13 mouse cellular contexts compared by ENCODE assay signal in genomic region chr2:164150086-164150760, GRCm38 (mm10). TPM values are rescaled to one million over a fixed set of nuclear protein-coding genes. Genes with fewer than 3 reads are reported as not detected.
A peak's percentile ranks its signal among the peaks of the same experiment; 100 is the strongest.
DNase-seq lines count a peak whose midpoint lies in the region; ATAC-seq and TF ChIP-seq lines count a peak whose summit lies in the region.
"Had no signal": no experiment of that assay in that cellular context is flagged by ENCODE, and none has a peak within 500 bp of the region (broad histone marks: within the 10 kb centered on the region; RNA-seq: fewer than 3 reads in every experiment).

No protein-coding gene starts in this region.

- no peaks in the 10 kb centered on the region for H3K27me3 ChIP-seq in heart, embryonic 10.5 days (ENCODE audit: insufficient read depth, poor library complexity, severe bottlenecking)
- no peaks in the 10 kb centered on the region for H3K27me3 ChIP-seq in heart, adult 2 months (ENCODE audit: control insufficient read depth, insufficient read depth, low read length)
- H3K27me3 ChIP-seq in lung, embryonic 14.5 days (ENCODE audit: insufficient read depth, low read length), result no peaks in the 10 kb centered on the region
- no peaks in the 10 kb centered on the region for H3K27me3 ChIP-seq in neural tube, embryonic 15.5 days (replicated peaks)
- H3K27me3 ChIP-seq in forebrain, embryonic 10.5 days (ENCODE audit: poor library complexity, severe bottlenecking), result no peaks in the 10 kb centered on the region

- peaks cover 22% of the 10 kb centered on the region for H3K36me3 ChIP-seq in heart, embryonic 10.5 days
- no peaks in the 10 kb centered on the region for H3K36me3 ChIP-seq in heart, adult 2 months (ENCODE audit: control insufficient read depth, insufficient read depth, low read length)
- peaks cover 22% of the 10 kb centered on the region for H3K36me3 ChIP-seq in lung, embryonic 14.5 days (ENCODE audit: insufficient read depth)
- H3K36me3 ChIP-seq in neural tube, embryonic 15.5 days, result peaks cover 29% of the 10 kb centered on the region
- peaks cover 55% of the 10 kb centered on the region for H3K36me3 ChIP-seq in forebrain, embryonic 10.5 days (replicated peaks)

- no peak for TF ChIP-seq POLR2A in heart, adult 2 months (IDR thresholded peaks at IDR 0.05; ENCODE audit: insufficient read depth, low read depth, low read length)

- H3K9ac ChIP-seq in heart, adult 2 months (ENCODE audit: low read depth, low read length), result no peak overlapping the region
- no peak overlapping the region for H3K9ac ChIP-seq in lung, embryonic 14.5 days
- no peak overlapping the region for H3K9ac ChIP-seq in neural tube, embryonic 15.5 days (replicated peaks)

- peaks cover 15% of the 10 kb centered on the region for H3K4me1 ChIP-seq in heart, embryonic 10.5 days
- H3K4me1 ChIP-seq in heart, adult 2 months (ENCODE audit: control insufficient read depth, insufficient read depth, low read length), result no peaks in the 10 kb centered on the region
- no peaks in the 10 kb centered on the region for H3K4me1 ChIP-seq in lung, embryonic 14.5 days (ENCODE audit: insufficient read depth)
- peaks cover 3% of the 10 kb centered on the region; the same call in 1 of the 2 replicates for H3K4me1 ChIP-seq in neural tube, embryonic 15.5 days
- H3K4me1 ChIP-seq in forebrain, embryonic 10.5 days, result peaks cover 11% of the 10 kb centered on the region; the same call in 1 of the 2 replicates

- no peak for TF ChIP-seq CTCF in heart, adult 2 months (IDR thresholded peaks at IDR 0.05)
- TF ChIP-seq CTCF in lung, embryonic 14.5 days (IDR thresholded peaks at IDR 0.05; ENCODE audit: low read depth), result no peak

- no peak for ATAC-seq in lung, embryonic 14.5 days (ENCODE audit: insufficient read depth)
- ATAC-seq in neural tube, embryonic 15.5 days (ENCODE audit: low FRiP score), result no peak

- H3K4me3 ChIP-seq in heart, embryonic 10.5 days, result no peak overlapping the region
- H3K4me3 ChIP-seq in heart, adult 2 months, result no peak overlapping the region
- H3K4me3 ChIP-seq in lung, embryonic 14.5 days (ENCODE audit: low read depth, low read length), result no peak overlapping the region
- no peak overlapping the region for H3K4me3 ChIP-seq in neural tube, embryonic 15.5 days (replicated peaks)
- no peak overlapping the region for H3K4me3 ChIP-seq in forebrain, embryonic 10.5 days

- H3K79me2 ChIP-seq in heart, adult 2 months (replicated peaks; ENCODE audit: control insufficient read depth, insufficient read depth, low read length), result no peaks in the 10 kb centered on the region

- no peak for DNase-seq in heart, embryonic 10.5 days (ENCODE audit: low spot score)
- no peak for DNase-seq in heart, adult 2 months
- DNase-seq in lung, embryonic 14.5 days, result peak; percentile 11
- no peak for DNase-seq in lung, postnatal 25 days (ENCODE audit: low spot score)
- DNase-seq in fibroblast of lung, adult 2 months (ENCODE audit: low read depth), result peak; percentile 96
- no peak for DNase-seq in adrenal gland, adult 18-20 months (ENCODE audit: low spot score in 2 of 2)
- DNase-seq in forebrain, embryonic 10.5 days (ENCODE audit: extremely low spot score, low spot score), result no peak
- DNase-seq: kidney, adult 9 months; left cerebral cortex, postnatal 4 days had no signal

- H3K27ac ChIP-seq in heart, embryonic 10.5 days, result peak overlapping the region; percentile 71
- no peak overlapping the region for H3K27ac ChIP-seq in heart, adult 2 months
- no peak overlapping the region; the same call in 1 of the 2 replicates for H3K27ac ChIP-seq in lung, embryonic 14.5 days (ENCODE audit: low read depth)
- H3K27ac ChIP-seq in neural tube, embryonic 15.5 days (replicated peaks), result peak overlapping the region; percentile 52
- H3K27ac ChIP-seq in forebrain, embryonic 10.5 days, result no peak overlapping the region

- intact Hi-C loops in heart, adult 2 months (cut with DNase I), result no loop called here

- no peaks in the 10 kb centered on the region for H3K9me3 ChIP-seq in heart, embryonic 10.5 days
- no peaks in the 10 kb centered on the region for H3K9me3 ChIP-seq in lung, embryonic 14.5 days (ENCODE audit: low read depth, low read length)
- no peaks in the 10 kb centered on the region for H3K9me3 ChIP-seq in neural tube, embryonic 15.5 days (replicated peaks)
- H3K9me3 ChIP-seq in forebrain, embryonic 10.5 days, result no peaks in the 10 kb centered on the region

- no peak overlapping the region for H3K4me2 ChIP-seq in lung, embryonic 14.5 days
- no peak overlapping the region for H3K4me2 ChIP-seq in neural tube, embryonic 15.5 days

- TF ChIP-seq EP300 in heart, adult 2 months (IDR thresholded peaks at IDR 0.05; ENCODE audit: insufficient read depth, low read depth, low read length), result no peak

- 44% methylated on average over 14 of the region's 14 CpGs for WGBS in heart, embryonic 10.5 days
- WGBS in heart, adult 2 months, result 58% methylated on average over 14 of the region's 14 CpGs
- 39% methylated on average over 14 of the region's 14 CpGs for WGBS in lung, embryonic 14.5 days
- WGBS in neural tube, embryonic 15.5 days, result 35% methylated on average over 14 of the region's 14 CpGs
- 56% methylated on average over 14 of the region's 14 CpGs for WGBS in forebrain, embryonic 10.5 days

RNA-seq across cellular contexts. Expression of gene Kcns1, which starts 20.7 kb away (rescaled TPM):
- polyA plus RNA-seq in heart, embryonic 10.5 days (2016; fragmentation: Nextera tagmentation; extraction: Ambion mirVana), result not detected in 2 replicates
- not detected for total RNA-seq in heart, adult 2 months (2021)
- 0.12 and 0.18 TPM in 2 replicates for polyA plus RNA-seq in heart, adult 2 months (2012; rRNA removed)
- polyA plus RNA-seq in lung, embryonic 14.5 days (2014; fragmentation: Nextera tagmentation; extraction: Ambion mirVana), result not detected in 2 replicates
- polyA plus RNA-seq in neural tube, embryonic 15.5 days (2015; fragmentation: Nextera tagmentation; extraction: Ambion mirVana), result 1.8 and 2.4 TPM in 2 replicates
- total RNA-seq in adrenal gland, adult 18-20 months (2021), result not detected
- polyA plus RNA-seq in forebrain, embryonic 10.5 days (2016; fragmentation: Nextera tagmentation; extraction: Ambion mirVana), result not detected in 2 replicates

RNA-seq across cellular contexts. Expression of gene Wfdc5, which starts 32.3 kb away (rescaled TPM):
- polyA plus RNA-seq in heart, embryonic 10.5 days (2016; fragmentation: Nextera tagmentation; extraction: Ambion mirVana), result not detected in 2 replicates
- not detected for total RNA-seq in heart, adult 2 months (2021)
- polyA plus RNA-seq in heart, adult 2 months (2012; rRNA removed), result not detected in 2 replicates
- polyA plus RNA-seq in lung, embryonic 14.5 days (2014; fragmentation: Nextera tagmentation; extraction: Ambion mirVana), result not detected in 2 replicates
- polyA plus RNA-seq in neural tube, embryonic 15.5 days (2015; fragmentation: Nextera tagmentation; extraction: Ambion mirVana), result not detected in 2 replicates
- total RNA-seq in adrenal gland, adult 18-20 months (2021), result not detected
- polyA plus RNA-seq in forebrain, embryonic 10.5 days (2016; fragmentation: Nextera tagmentation; extraction: Ambion mirVana), result not detected in 2 replicates
- total RNA-seq: common myeloid progenitor, adult 5-6 weeks; left cerebral cortex, postnatal 4 days had no signal
- polyA plus RNA-seq: spleen, adult 2 months had no signal

RNA-seq across cellular contexts. Expression of gene Wfdc12, which starts 40.2 kb away (rescaled TPM):
- polyA plus RNA-seq in heart, embryonic 10.5 days (2016; fragmentation: Nextera tagmentation; extraction: Ambion mirVana), result not detected in 2 replicates
- not detected for total RNA-seq in heart, adult 2 months (2021)
- not detected in 2 replicates for polyA plus RNA-seq in heart, adult 2 months (2012; rRNA removed)
- not detected in 2 replicates for polyA plus RNA-seq in lung, embryonic 14.5 days (2014; fragmentation: Nextera tagmentation; extraction: Ambion mirVana)
- not detected in 2 replicates for polyA plus RNA-seq in neural tube, embryonic 15.5 days (2015; fragmentation: Nextera tagmentation; extraction: Ambion mirVana)
- total RNA-seq in adrenal gland, adult 18-20 months (2021), result under 1 TPM in 1 of 2 experiments, not detected in 1; 0.83 TPM
- polyA plus RNA-seq in forebrain, embryonic 10.5 days (2016; fragmentation: Nextera tagmentation; extraction: Ambion mirVana), result not detected in 2 replicates
- total RNA-seq: common myeloid progenitor, adult 5-6 weeks; gastrocnemius, adult 8-10 months; left cerebral cortex, postnatal 4 days had no signal
- polyA plus RNA-seq: spleen, adult 2 months had no signal

RNA-seq across cellular contexts. Expression of gene Wfdc15a, which starts 49.7 kb away (rescaled TPM):
- not detected in 2 replicates for polyA plus RNA-seq in heart, embryonic 10.5 days (2016; fragmentation: Nextera tagmentation; extraction: Ambion mirVana)
- total RNA-seq in heart, adult 2 months (2021), result not detected
- polyA plus RNA-seq in heart, adult 2 months (2012; rRNA removed), result not detected in 2 replicates
- polyA plus RNA-seq in lung, embryonic 14.5 days (2014; fragmentation: Nextera tagmentation; extraction: Ambion mirVana), result not detected in 2 replicates
- polyA plus RNA-seq in neural tube, embryonic 15.5 days (2015; fragmentation: Nextera tagmentation; extraction: Ambion mirVana), result not detected in 2 replicates
- not detected for total RNA-seq in adrenal gland, adult 18-20 months (2021)
- not detected in 2 replicates for polyA plus RNA-seq in forebrain, embryonic 10.5 days (2016; fragmentation: Nextera tagmentation; extraction: Ambion mirVana)
- total RNA-seq: common myeloid progenitor, adult 5-6 weeks; gastrocnemius, adult 8-10 months; left cerebral cortex, postnatal 4 days had no signal
- polyA plus RNA-seq: spleen, adult 2 months had no signal

Comparison
In these comparisons a context has a peak if more than half of its experiments do, and no peak if none do; other contexts are left out.
1. DNase-seq: peak in lung, embryonic 14.5 days (single experiment) and fibroblast of lung, adult 2 months (single experiment); none in heart, embryonic 10.5 days (single experiment), heart, adult 2 months (0 of 2), lung, postnatal 25 days (single experiment), adrenal gland, adult 18-20 months (0 of 2) and forebrain, embryonic 10.5 days (single experiment).
2. H3K27ac ChIP-seq: peak in heart, embryonic 10.5 days (single experiment) and neural tube, embryonic 15.5 days (single experiment); none in heart, adult 2 months (single experiment), lung, embryonic 14.5 days (single experiment) and forebrain, embryonic 10.5 days (single experiment).